Mouse (Mus musculus) heart, adult 11 months (tissue): ENCODE measurements at regions not wholly inside any gene's neighbourhood (a gene's known extent, or its start where the extent isn't known, plus 50 kb on each side); places are given as distances from the start of the nearest gene placed in this dataset.

Source experiments
- DNase-seq: peaks from one replicate; pipeline ENCODE4 v3.0.0; 2022

DNA sequence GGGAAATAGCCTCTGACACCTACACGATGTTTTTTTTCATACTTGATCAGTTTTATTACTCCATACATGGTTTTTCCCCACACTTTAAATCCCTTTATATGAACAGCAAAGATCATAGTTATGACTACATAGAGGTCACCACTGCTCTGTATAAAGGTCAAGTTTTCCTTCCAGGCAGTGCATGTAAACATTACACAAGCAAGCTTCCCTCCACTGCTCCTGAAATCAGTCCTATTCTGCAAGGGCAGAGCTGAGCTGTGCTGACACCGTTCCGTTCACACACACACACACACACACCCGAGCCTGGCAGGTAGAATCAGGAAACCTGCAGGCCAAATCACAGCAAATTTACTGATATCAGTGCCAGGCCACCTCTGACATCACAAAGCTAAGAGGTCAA is 74.1 kb upstream of the Mgmt start:
- DNase-seq = peak; percentile 53

DNA sequence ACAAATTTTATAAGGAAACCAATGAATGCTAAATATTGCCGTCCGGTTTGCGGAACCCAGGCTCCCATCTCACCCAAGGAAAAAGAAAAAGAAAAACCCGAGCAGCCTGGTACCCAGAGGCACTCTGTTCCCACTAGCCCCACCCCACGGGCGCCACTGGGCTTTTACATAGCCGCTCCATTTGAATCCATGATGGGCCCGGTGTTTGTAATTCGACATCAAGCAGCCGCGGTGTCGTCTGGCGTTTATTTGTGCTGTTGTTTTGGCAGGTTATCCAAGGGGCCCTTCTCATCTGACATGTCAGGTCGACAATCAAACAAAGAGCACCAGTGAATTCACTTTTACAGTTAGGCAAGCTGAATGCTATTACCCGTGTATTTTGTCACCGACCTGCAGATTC is 68.8 kb upstream of the Mgmt start:
- DNase-seq = peak; percentile 79

GRCm38 (mm10) chr7:136829621-136830313 is 64.6 kb upstream of the Mgmt start:
- DNase-seq = peak; percentile 4

DNA sequence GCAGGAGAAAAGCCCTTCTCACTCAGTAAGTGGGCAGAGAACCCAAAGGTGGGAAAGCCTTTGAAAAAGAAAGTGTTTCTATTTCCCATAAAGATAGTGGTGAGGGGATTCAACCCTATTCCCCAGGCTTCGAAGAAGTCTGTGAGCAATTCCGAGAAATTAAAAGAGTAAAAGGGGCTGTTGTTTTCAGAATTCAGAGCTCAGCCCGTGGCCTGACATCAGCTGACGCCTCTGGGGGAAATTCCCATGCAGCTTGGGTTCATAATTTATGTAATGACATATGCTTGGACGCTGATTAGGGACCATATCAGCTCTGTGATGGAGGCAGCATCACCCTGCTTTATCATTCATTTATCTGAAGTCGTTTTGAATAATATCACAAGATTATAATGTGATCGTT is 62.0 kb upstream of the Mgmt start:
- peak; percentile 74 for DNase-seq

DNA sequence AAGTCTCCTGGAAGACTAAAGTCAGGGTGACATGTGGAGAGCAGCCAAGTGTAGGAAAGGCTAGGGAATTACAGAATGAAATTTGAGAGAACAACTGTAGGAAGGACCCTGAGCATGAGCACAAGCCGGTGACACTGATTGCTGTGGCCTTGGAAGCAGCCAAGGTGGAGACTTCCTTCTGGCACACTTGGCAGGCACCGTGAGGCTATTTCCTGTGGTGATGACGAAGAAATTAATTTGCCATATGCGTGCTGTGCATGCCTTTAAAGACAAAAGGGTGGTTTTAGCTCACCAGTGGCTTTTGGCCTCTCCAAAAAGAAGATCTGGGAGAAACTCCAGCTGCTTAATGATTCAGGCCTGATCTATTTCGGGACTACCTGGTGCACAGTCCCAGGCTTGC is 55.4 kb upstream of the Mgmt start:
- DNase-seq = peak; percentile 98

GRCm38 (mm10) chr7:136840224-136840623 is 54.2 kb upstream of the Mgmt start:
- peak; percentile 64 for DNase-seq

DNA sequence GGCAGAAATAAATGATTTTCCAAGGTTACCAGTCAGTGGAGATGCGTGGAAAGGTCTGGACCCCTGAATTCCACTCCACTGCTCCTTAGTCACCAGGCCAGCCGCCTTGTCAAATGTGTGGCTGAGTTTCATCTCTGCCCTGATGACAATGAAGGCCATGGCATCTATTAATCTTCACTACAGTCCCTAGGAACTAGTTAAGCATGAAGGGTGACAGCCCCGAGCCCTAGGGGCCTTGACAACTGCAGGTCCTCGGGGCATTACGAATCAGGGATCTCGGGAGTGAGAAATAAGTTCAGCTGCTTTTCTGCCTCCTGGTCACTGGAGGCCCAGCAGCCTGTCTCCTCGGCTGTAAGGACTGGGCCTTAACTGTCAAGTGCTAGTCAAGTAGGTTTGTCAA is 51.7 kb upstream of the Mgmt start:
- peak; percentile 79 for DNase-seq

- DNase-seq = no peak
Measured at GRCm38 (mm10) chr7:136844282-136844681, 50.1 kb upstream of the Mgmt start.
